Mouse (Mus musculus) layer of hippocampus, postnatal 14 days (tissue): ENCODE measurements at regions not wholly inside any gene's neighbourhood (a gene's known extent, or its start where the extent isn't known, plus 50 kb on each side); places are given as distances from the start of the nearest gene placed in this dataset.

Experiments
- DNase-seq, 2 experiments: peaks; one replicate each; pipeline ENCODE4 v3.0.0; 2021 to 2022; ENCODE audit warnings: low spot score in 2 of 2, mixed read lengths in 1 of 2

- no peak for DNase-seq
These were observed 75.6 kb upstream of the Slc38a2 start for GRCm38 (mm10) chr15:96775129-96775528.

GRCm38 (mm10) chr15:96774664-96775063 is 75.1 kb upstream of the Slc38a2 start:
- no peak for DNase-seq

GRCm38 (mm10) chr15:96773656-96774055 is 74.1 kb upstream of the Slc38a2 start:
- no peak for DNase-seq

DNA sequence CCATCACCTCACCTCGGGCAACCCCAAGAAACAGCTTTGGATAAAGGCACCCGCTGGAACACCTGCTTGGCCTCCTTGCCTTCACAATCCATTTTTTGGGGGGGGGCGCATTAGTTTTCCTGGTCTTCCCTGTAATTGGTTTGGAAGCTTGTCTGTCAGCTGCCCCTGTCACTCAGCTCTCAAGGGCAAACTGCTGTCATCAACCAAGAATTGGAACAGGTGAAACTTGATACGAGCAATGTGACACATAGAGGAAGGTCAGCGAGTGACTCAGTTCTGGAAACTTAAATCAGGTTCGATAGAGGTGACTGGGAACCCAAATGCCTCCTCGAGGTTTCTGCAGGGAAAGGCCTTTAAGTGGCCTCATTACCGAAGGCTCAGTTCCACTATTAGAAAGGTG is 73.2 kb upstream of the Slc38a2 start:
- DNase-seq, result no peak

DNA sequence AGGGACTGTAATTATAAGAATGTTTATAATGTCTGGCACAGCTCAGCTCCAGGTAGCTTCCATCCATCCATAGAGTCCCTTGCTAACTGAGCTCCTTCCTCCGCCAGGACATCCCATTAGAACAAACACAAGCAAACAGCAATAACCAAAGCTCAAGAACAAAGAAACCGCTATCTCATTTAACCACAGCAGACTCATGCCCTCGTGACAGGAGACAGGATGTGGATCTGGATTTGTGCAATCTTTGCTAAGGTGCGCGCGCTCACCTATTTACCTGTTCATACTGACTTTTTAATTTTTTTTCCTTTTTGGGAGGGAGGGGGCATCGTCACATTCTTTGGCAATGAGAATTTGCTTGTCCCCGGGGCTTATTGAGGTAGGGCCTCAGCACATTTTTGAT is 71.3 kb upstream of the Slc38a2 start:
- DNase-seq, result no peak

DNA sequence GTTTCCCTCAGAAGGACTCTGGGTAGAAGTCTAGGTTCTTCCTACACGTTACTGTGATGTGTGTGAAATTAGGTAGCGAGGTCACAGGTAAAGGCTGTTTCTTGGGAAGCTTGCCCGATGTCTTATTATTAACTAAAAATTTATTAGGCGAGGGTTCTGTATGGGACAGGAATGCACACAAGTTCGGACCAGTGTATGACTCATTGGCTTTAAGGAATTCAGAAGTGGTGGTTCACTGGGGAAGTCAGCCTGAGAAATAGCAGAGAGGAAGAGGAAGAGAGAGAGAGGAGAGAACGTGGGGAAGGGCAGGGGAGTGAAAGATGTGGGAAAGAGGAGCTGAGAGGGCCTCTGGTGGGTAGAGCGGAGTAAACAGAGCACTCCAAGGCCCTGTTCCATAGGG is 70.8 kb upstream of the Slc38a2 start:
- DNase-seq, result no peak

- DNase-seq, result no peak
These were observed 70.2 kb upstream of the Slc38a2 start for GRCm38 (mm10) chr15:96769751-96770150.

DNA sequence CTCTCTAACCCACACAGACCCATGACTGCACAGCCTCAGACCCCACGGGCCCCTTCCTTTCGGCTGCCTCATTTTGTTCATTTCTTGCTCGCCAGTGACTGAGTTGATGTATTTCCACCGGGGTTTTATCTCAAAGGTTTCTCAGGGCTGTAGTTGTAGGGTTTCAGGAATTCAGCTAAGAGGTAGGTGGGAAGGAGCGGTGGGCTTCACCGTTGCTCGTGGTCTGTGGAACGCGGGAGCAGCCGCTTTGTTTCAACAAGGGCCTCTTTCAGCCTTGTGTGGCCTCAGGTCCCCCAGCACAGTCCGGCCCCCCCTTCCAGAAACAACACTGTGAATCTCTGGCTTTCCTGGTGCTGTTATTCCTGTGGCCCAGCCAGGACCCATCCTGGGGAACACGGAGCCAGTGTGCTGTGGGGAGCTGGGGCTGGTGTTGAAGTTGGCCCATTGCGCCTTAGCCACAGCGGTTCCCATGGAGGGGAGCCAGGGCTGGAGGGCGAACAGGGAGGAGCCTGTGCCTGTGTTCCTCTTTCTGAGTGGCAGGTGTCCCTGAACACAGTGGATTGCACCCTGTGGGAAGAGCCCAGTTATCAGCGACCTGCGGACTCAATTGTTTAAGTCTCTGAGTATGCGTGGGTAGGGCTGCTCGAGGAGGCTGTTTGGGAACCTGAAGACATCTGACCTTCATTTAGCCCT is 68.9 kb upstream of the Slc38a2 start:
- DNase-seq, result no peak

- no peak for DNase-seq
These were observed 67.7 kb upstream of the Slc38a2 start for GRCm38 (mm10) chr15:96767188-96767587.

DNA sequence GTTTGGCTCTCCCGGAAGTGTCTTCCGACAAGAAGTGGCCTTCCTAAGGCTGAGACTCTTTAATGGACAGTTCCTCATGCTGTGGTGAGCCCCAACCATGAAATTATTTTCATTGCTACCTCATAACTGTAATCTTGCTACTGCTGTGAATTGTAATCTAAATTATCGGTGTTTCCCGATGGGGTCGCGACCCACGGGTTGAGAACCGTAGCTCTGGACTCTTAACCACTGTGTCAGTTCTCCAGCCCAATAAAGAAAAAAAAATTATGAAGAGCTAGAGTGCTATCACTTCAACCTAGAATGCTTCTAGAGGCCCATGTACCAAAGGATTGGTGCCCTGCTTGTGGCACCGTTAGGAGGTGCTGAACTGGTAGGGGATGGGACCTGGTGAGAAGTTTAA is 66.7 kb upstream of the Slc38a2 start:
- no peak for DNase-seq

GRCm38 (mm10) chr15:96763611-96764010 is 64.1 kb upstream of the Slc38a2 start:
- DNase-seq, result no peak

GRCm38 (mm10) chr15:96759078-96759995 is 59.8 kb upstream of the Slc38a2 start:
- no peak for DNase-seq

- no peak for DNase-seq
These were observed 58.1 kb upstream of the Slc38a2 start for GRCm38 (mm10) chr15:96757446-96758198.

DNA sequence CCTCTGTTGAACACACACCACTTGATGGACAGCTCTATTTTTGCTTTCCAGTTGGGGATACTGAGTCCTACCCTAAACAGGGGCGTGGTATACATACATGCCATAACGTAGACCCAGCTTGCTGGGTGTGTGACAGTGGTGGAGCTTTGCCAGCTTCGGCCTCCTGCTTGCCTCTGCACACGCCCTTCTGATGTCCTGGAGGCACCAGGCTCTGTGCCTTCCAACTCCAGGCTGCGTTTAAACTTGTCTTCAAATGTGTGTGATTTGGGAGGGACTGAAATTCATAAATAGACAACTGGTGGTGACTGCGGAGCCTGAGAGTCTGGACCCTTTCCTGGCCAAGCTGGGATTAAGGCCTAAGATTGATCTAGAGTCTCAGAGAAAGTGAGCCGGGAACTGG is 56.9 kb upstream of the Slc38a2 start:
- no peak for DNase-seq

GRCm38 (mm10) chr15:96755951-96756350 is 56.4 kb upstream of the Slc38a2 start:
- no peak for DNase-seq

DNA sequence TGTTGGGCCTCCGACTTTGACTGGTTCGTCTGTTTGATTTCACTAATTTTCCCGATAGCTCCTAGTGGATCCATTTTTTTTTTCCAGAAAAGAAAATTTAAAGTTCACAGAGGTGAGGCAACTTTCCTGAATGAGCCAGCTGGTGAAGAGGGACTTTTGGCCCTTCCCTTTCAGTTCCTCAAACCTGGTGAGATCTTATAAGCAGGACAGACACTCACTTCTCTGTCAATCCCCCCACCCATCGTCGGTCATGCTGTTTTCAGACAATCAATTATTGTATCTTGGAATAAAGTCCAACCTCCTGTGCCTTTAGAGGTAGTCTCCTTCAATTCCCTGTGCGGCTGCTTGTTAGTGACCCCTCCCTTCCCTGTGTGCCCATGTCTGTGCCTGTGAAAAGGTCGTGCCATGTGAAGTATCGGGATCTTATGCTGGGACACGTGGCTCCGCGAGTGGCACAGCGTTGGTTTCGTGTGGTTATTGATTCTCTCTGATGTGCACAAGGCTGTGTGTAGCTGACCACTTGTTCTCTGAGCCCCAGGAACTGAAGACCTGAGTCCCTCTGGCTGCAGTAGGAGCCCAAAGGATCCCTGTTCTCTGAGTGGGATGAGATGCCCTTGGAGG is 55.9 kb upstream of the Slc38a2 start:
- no peak for DNase-seq

GRCm38 (mm10) chr15:96754079-96754478 is 54.5 kb upstream of the Slc38a2 start:
- DNase-seq, result no peak

DNA sequence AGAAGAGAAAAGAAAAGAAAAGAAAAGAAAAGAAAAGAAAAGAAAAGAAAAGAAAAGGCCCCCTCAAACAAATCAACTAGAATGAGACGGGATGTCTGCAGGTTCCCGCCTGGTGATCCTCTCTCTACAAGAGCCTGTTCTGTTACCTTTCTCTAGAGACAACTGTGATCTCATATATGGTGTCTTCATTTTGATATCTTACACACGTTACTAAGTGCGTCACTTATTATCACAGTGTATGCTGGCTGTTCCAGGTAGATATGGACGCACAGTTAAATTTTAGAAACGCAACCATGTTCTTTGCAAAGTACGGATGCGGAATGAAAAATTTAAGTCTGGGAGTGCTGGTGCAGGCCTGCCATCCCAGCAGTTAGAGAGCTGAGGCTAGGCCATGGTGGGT is 53.2 kb upstream of the Slc38a2 start:
- no peak for DNase-seq

GRCm38 (mm10) chr15:96752062-96752358 is 52.5 kb upstream of the Slc38a2 start:
- DNase-seq, result no peak

DNA sequence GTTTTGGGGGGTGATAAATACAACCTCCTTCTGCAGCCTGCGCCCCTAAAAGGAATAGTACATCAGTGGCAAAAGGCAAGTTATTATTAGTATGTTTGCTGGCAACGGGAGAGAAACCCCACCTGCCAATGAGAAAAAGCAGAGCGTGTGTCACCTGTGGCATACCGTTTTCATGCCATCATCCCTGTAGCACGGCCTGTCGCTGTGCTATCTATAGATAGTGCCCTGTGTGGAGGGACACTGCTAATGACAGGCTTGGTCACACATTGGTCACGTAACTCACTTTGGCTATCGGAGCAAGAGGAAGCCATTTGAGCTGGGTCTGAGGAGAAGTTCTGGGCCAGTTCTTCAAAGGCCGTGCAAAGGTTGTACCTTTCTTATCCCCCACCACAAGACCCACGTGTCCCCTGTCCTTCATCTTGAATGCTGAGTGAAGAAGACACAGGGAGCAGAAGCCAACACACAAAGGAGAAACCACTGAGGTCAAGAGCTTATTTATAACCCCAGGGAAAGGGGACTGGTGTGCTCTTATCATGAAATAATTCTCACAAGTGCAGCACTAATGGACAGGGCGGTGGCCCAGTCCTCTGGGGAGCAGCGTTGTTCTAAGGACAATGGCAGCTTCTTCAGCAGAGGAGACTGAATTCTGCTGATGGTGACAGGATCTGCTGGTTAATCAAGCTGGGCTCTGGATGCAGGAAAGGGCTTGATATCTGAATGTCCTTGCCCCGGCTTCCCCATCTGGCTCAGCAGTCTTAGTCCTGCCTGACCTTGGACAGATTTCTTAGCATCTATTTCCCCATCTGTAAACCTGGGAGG is 51.9 kb upstream of the Slc38a2 start:
- DNase-seq, result no peak
